Mouse (Mus musculus): ENCODE data around the gene Rfx5. TPM values are rescaled to one million over a fixed set of nuclear protein-coding genes. Genes with fewer than 3 reads are reported as not detected.
"Not testable (repeated sequence)": the region's sequence is repeated elsewhere in the genome, so short reads cannot be mapped to it uniquely, and the experiment has no call there.

The Rfx5 gene
- polyA plus RNA-seq, 1 experiment = 3.5 TPM

DNA sequence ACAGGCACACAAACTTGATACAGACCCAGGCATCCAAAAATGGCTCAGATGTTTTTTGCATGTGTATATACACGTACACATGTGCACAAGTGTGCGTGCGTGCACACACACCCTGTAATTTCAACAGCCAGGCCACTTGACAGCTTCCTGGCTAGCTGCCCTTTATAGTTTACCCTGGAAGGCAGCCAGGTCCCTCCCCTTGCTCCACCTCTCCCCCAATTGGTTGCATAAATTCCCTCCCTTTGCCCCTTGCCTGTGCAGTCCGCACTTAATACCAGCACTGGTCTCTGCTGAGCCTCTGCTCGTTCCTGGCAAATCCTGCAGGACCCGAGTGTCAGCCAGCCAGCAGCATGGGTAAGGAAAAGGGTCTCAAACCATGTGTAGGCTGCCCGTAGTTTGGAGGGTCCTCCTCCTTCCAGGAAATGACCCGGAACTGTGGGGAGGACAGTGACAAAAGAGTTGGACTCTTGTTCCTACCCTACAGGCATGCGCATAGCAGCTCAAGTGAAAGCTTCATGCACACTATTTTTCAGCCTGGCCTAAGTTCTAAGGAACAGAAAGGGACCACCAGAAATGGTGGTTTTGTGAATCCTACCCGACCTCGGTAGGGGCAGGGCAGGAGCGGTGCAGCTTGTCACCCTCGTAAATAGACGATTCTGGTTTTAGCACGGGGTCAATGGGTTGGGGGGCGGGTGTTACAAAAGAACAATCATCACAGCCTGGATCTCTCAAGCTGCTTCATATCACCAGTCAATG lies 20.9 kb upstream of the Rfx5 start, which contains the start of gene Selenbp1:
TSS of gene Selenbp1 (plus strand) at position 248 of the 756 bp plus-strand sequence.
- Histone ChIP-seq H3K79me2 (ENCODE audit: control insufficient read depth, insufficient read depth) (no peaks in the 10 kb centered on the region), H3K4me2 (ENCODE audit: low read depth) (peak within 1 kb of the TSS; percentile 40), H3K36me3 (ENCODE audit: control insufficient read depth, insufficient read depth) (no peaks in the 10 kb centered on the region), H3K27me3 (ENCODE audit: control insufficient read depth, insufficient read depth, insufficient read length) (no peaks in the 10 kb centered on the region), H3ac (ENCODE audit: control insufficient read depth, insufficient read length) (no peak within 1 kb of the TSS), H3K4me3 (no peak within 1 kb of the TSS)
- TF ChIP-seq SRF (IDR thresholded peaks at IDR 0.05; ENCODE audit: control insufficient read depth, insufficient read length, low read depth) = no peak
- TF ChIP-seq USF1 (IDR thresholded peaks at IDR 0.05; ENCODE audit: low read depth) = no peak
- TF ChIP-seq E2F4 (IDR thresholded peaks at IDR 0.05; ENCODE audit: insufficient read depth) = no peak
- no peak for TF ChIP-seq MAX (IDR thresholded peaks at IDR 0.05; ENCODE audit: low read depth)
- no peak for TF ChIP-seq CEBPB (IDR thresholded peaks at IDR 0.05; ENCODE audit: insufficient read depth, poor library complexity, severe bottlenecking)
- TF ChIP-seq MYOG (IDR thresholded peaks at IDR 0.05; ENCODE audit: control insufficient read depth in 1 of 3, insufficient read depth in 1 of 3, insufficient read length in 2 of 3, low read depth in 2 of 3) = no peak
- TF ChIP-seq TCF3 (IDR thresholded peaks at IDR 0.05; ENCODE audit: insufficient read length, low read depth) = no peak
- no peak for TF ChIP-seq POLR2A (IDR thresholded peaks at IDR 0.05; ENCODE audit: insufficient read length, low read depth)
- no peak for TF ChIP-seq REST (IDR thresholded peaks at IDR 0.05; ENCODE audit: insufficient read depth, insufficient read length)
- no peak for TF ChIP-seq MYOD1 (IDR thresholded peaks at IDR 0.05; ENCODE audit: control insufficient read depth in 1 of 3, insufficient read length in 2 of 3, low read depth in 2 of 3)
- no peak for TF ChIP-seq POLR2AphosphoS2 (IDR thresholded peaks at IDR 0.05; ENCODE audit: insufficient read length, low read depth)
- no peak for TF ChIP-seq TCF12 (IDR thresholded peaks at IDR 0.05; ENCODE audit: insufficient read depth, poor library complexity, severe bottlenecking)

DNA sequence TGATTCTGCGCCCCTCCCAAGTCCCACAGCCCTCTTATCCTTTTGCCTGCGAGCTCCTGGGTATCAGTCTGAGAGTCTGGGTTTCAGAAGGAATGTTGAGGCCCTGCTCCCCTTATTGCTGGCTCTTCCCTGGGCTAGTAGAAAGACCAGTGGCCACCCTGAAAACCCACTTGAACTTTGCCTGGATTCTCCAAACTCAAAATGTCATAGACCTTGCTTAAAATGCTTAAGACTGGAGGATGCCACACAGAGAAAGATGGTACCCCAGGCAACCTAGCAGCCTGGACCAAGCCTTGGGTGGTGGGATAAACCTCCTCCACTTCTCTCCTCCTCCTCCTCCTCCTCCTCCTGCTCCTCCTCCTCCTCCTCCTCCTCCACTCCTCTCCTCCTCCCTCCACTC lies 20.3 kb upstream of the Rfx5 start:
- H3ac ChIP-seq (ENCODE audit: control insufficient read depth, insufficient read length); H3K4me3 ChIP-seq; H3K4me2 ChIP-seq (ENCODE audit: low read depth); H3K79me2 ChIP-seq (ENCODE audit: control insufficient read depth, insufficient read depth); H3K27me3 ChIP-seq (ENCODE audit: control insufficient read depth, insufficient read depth, insufficient read length); H3K36me3 ChIP-seq (ENCODE audit: control insufficient read depth, insufficient read depth): not testable (repeated sequence)

DNA sequence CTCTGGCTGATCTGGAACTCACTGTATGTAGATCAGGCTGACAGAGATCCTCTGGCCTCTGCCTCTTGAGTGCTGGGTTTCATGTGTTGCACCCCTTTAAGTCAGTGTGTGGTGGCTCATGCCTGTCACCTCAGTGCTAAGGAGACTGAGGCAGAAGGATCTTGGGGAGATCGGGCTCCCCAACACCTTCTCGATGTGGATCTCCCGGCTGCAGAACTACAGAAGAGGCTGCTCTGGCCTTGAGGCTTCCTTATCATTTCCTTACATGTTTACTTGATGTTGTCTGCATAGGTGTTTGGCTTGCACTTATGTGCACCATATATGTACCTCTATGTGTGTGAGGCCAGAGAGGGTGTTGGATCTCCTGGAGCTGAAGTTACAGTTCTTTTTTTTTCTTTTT lies 19.3 kb upstream of the Rfx5 start:
- not testable (repeated sequence) for H3K4me2 ChIP-seq (ENCODE audit: low read depth); H3K36me3 ChIP-seq (ENCODE audit: control insufficient read depth, insufficient read depth); H3K79me2 ChIP-seq (ENCODE audit: control insufficient read depth, insufficient read depth); H3K4me3 ChIP-seq; H3K27me3 ChIP-seq (ENCODE audit: control insufficient read depth, insufficient read depth, insufficient read length); H3ac ChIP-seq (ENCODE audit: control insufficient read depth, insufficient read length)

DNA sequence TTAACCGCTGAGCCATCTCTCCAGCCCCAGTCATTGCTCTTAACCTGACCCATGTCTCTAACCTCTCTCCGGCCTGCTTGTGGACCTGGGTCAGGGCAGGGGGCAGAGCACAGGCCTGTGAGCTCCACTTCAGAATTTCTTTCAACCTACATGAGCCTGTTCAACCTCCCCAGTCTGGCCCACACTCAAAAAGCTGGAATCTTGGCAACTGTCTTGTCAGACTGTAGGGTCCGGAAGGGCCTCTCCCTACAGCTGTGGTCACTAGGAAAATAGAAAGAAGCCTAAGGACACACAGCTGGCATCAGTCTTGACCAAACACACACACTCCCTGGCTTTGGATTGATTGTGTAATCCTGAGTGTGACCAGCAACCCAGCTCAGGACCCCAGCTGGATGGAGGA lies 18.5 kb upstream of the Rfx5 start:
- not testable (repeated sequence) for H3K4me2 ChIP-seq (ENCODE audit: low read depth); H3K27me3 ChIP-seq (ENCODE audit: control insufficient read depth, insufficient read depth, insufficient read length); H3K79me2 ChIP-seq (ENCODE audit: control insufficient read depth, insufficient read depth); H3ac ChIP-seq (ENCODE audit: control insufficient read depth, insufficient read length); H3K4me3 ChIP-seq; H3K36me3 ChIP-seq (ENCODE audit: control insufficient read depth, insufficient read depth)

DNA sequence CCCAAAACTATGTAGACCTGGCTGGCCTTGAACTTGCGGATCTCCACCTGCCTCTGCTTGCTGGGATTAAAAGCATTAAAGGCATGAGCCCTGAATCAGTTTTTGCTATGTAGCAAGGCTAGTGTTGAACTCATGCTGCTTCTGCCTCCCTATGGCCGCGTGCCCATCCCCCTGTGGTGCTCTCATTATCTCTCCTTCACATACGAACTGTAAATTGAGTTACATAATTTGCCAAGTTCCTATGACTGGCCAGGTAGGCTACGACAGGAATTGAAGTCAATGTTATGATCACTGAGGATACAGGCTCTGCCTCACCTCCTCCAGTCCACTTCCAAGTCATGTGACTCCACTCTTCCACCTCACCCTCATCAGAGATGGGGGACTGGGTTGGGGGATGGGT lies 17.7 kb upstream of the Rfx5 start:
- not testable (repeated sequence) for H3K4me2 ChIP-seq (ENCODE audit: low read depth); H3ac ChIP-seq (ENCODE audit: control insufficient read depth, insufficient read length); H3K36me3 ChIP-seq (ENCODE audit: control insufficient read depth, insufficient read depth); H3K79me2 ChIP-seq (ENCODE audit: control insufficient read depth, insufficient read depth); H3K27me3 ChIP-seq (ENCODE audit: control insufficient read depth, insufficient read depth, insufficient read length); H3K4me3 ChIP-seq

DNA sequence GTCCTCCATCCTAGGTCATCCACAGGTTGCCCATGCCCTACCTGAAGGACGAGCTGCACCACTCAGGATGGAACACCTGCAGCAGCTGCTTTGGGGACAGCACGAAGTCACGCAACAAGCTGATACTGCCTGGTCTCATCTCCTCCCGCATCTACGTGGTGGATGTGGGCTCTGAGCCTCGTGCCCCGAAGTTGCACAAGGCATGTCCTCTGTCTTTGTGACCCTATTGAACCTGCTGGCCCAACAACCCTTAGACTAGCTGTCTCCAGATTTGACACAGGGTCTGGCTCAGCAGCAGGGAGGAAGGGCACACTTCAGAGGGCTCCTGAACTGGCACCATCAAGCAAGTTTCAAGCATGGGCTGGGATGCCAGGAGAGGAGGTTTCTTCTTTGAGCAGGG lies 16.7 kb upstream of the Rfx5 start:
- H3K36me3 ChIP-seq (ENCODE audit: control insufficient read depth, insufficient read depth); H3ac ChIP-seq (ENCODE audit: control insufficient read depth, insufficient read length): not testable (repeated sequence)

DNA sequence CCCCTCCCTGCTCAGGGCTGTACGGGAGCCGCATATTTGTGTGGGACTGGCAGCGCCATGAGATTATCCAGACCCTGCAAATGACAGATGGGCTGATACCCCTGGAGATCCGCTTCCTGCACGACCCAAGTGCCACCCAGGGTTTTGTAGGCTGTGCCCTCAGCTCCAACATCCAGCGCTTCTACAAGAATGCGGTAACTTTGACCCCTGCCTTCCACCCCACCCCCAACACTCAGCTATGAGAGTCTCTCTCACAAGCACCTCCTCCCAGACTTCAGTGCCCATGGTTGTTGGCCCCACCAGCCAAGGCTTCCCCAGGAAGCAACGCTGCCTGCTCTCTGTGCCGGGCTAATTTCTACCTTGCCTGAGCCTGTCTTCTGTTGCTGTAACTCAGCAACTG lies 13.8 kb upstream of the Rfx5 start:
- H3K27me3 ChIP-seq (ENCODE audit: control insufficient read depth, insufficient read depth, insufficient read length); H3K36me3 ChIP-seq (ENCODE audit: control insufficient read depth, insufficient read depth); H3K4me2 ChIP-seq (ENCODE audit: low read depth); H3K79me2 ChIP-seq (ENCODE audit: control insufficient read depth, insufficient read depth); H3K4me3 ChIP-seq; H3ac ChIP-seq (ENCODE audit: control insufficient read depth, insufficient read length): not testable (repeated sequence)

More for the DNA sequence above, 16.7 kb upstream of the Rfx5 start:
- H3K27me3 ChIP-seq (ENCODE audit: control insufficient read depth, insufficient read depth, insufficient read length); H3K4me3 ChIP-seq; H3K79me2 ChIP-seq (ENCODE audit: control insufficient read depth, insufficient read depth); H3K4me2 ChIP-seq (ENCODE audit: low read depth): not testable (repeated sequence)

DNA sequence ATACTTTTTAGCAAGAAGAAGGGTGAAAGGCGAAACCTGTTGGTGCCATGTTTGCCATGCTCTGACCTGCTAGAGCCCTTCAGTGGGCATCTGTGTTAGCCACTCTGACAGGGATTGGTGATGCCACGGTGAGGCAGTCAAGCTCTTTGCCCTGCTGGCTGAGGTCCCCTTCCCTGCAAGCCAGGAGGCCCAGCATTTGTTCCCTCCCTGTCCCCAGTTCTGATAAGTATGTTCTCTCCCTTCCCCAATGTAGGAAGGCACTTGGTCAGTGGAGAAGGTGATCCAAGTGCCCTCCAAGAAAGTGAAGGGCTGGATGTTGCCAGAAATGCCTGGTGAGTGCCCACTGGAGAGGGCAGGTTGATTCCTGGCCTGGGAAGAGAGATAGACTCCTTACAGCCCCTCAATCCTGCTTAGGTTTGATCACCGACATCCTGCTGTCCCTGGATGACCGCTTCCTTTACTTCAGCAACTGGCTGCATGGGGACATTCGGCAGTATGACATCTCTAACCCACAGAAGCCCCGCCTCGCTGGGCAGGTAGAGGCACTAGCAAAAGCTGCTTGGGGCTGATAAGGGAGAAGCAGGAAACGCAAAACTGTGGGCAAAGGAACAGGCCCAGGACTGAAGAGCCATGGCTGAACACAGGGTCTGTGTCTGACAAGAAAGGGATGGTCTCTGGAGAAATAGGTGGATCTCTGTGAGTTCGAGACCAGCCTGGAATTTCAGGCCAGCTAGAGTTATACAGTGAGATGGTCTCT lies 11.5 kb upstream of the Rfx5 start:
- H3ac ChIP-seq (ENCODE audit: control insufficient read depth, insufficient read length); H3K4me2 ChIP-seq (ENCODE audit: low read depth); H3K36me3 ChIP-seq (ENCODE audit: control insufficient read depth, insufficient read depth); H3K27me3 ChIP-seq (ENCODE audit: control insufficient read depth, insufficient read depth, insufficient read length); H3K79me2 ChIP-seq (ENCODE audit: control insufficient read depth, insufficient read depth); H3K4me3 ChIP-seq: not testable (repeated sequence)

DNA sequence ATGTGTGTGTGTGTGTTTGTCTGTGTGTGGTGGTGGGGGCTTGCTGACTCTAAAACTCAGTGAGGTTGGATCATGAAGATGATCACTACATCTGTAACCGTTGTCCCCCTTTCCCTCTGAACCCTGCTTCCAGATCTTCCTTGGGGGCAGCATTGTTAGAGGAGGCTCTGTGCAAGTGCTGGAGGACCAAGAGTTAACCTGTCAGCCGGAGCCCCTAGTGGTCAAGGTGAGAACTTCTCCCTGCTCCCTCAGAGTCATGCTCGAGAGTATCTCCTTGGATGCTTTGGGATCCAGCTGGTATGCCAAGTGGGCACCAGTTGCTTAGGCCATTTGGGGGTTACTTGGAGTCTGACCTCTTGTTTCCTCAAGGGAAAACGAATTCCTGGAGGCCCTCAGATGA lies 10.2 kb upstream of the Rfx5 start:
- not testable (repeated sequence) for H3K36me3 ChIP-seq (ENCODE audit: control insufficient read depth, insufficient read depth); H3ac ChIP-seq (ENCODE audit: control insufficient read depth, insufficient read length); H3K27me3 ChIP-seq (ENCODE audit: control insufficient read depth, insufficient read depth, insufficient read length); H3K4me2 ChIP-seq (ENCODE audit: low read depth); H3K79me2 ChIP-seq (ENCODE audit: control insufficient read depth, insufficient read depth); H3K4me3 ChIP-seq

All from myocyte (in vitro differentiated cells).